Mouse (Mus musculus): ENCODE measurements around the gene Col5a1. TPM values are rescaled to one million over a fixed set of nuclear protein-coding genes. Genes with fewer than 3 reads are reported as not detected.

The Col5a1 gene
- polyA plus RNA-seq, 1 experiment from 2014 or later, result 47.7 TPM

DNA sequence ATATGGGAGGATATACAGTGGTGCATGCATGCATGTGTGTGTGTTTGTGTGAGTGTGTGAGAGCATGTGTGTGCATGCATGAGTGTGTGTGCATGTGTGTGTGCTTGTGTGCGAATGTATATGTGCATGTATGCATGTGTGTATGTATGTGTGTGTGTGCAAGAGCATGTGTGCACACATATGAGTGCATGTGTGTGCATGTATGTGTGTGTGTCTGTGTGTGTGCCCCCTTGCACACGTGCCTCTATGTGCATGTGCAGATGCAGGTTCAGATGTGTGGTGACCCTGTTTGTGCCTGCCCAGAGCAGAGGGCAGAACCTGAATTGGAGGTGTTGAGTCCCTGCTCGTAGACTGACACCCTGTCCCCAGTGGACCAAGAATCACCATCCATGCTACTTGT lies 24.3 kb downstream of the Col5a1 start:
- TF ChIP-seq EP300 (IDR thresholded peaks at IDR 0.05), result no peak
- TF ChIP-seq CTCF (IDR thresholded peaks at IDR 0.05), result no peak
- Histone ChIP-seq H3K27ac (ENCODE audit: low read length) (no peak overlapping the region), H3K9me3 (ENCODE audit: low read length) (no peaks in the 10 kb centered on the region), H3K4me2 (replicated peaks; ENCODE audit: low read depth, low read length) (no peak overlapping the region), H3K36me3 (ENCODE audit: insufficient read depth, low read length) (no peaks in the 10 kb centered on the region), H3K27me3 (replicated peaks; ENCODE audit: insufficient read depth, low read length) (no peaks in the 10 kb centered on the region), H3K4me3 (ENCODE audit: low read depth, low read length) (no peak overlapping the region), H3K9ac (replicated peaks; ENCODE audit: low read depth) (no peak overlapping the region), H3K4me1 (ENCODE audit: insufficient read depth, low read depth, low read length) (no peaks in the 10 kb centered on the region)
- no peak for DNase-seq (ENCODE audit: low spot score)
- WGBS, result 82% methylated on average over 3 of the region's 3 CpGs
- ATAC-seq, result no peak

DNA sequence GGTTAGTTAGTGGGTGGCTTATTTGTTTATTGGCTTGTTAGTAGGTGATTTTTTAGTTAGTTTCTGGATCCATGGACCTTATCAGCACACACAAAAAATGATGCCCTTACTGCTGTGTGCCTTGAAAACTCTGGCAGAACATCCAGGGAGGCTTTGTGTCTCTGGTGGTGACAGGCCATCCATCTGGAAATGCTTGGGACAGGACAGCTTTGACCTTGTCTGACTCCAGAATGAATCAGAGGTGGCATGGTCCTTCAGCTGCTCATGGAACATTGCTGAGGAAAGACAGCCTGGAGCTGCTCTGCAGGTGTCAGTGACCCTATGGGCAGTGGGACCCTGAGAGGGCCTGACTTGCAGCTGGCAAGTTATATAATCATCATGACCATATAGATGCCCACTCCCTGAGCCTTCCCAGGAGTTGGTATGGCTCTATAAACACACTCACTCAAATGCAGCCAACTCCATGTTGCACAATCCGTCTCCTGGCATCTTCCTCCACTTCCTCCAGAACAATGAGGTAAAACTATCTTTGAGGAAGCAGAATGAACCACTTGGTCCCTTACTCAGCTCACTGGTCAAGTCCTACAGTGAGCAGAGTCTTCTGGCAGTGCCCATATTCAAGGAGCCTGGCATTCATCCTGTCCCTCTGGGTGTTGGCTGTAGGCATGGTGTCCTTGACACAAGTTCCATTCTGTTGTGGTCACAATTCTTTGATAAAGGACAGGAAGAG lies 26.5 kb downstream of the Col5a1 start:
- WGBS, result 42% methylated on average over 1 of the region's 1 CpGs
- no peak overlapping the region for H3K9ac ChIP-seq (replicated peaks; ENCODE audit: low read depth)
- no peaks in the 10 kb centered on the region for H3K9me3 ChIP-seq (ENCODE audit: low read length)
- no peaks in the 10 kb centered on the region for H3K36me3 ChIP-seq (ENCODE audit: insufficient read depth, low read length)
- no peak overlapping the region for H3K27ac ChIP-seq (ENCODE audit: low read length)
- ATAC-seq (no peak), DNase-seq (ENCODE audit: low spot score) (no peak)
- no peak for TF ChIP-seq EP300 (IDR thresholded peaks at IDR 0.05)
- no peak for TF ChIP-seq CTCF (IDR thresholded peaks at IDR 0.05)
- no peaks in the 10 kb centered on the region for H3K27me3 ChIP-seq (replicated peaks; ENCODE audit: insufficient read depth, low read length)
- H3K4me1 ChIP-seq (ENCODE audit: insufficient read depth, low read depth, low read length), result no peaks in the 10 kb centered on the region
- no peak overlapping the region for H3K4me2 ChIP-seq (replicated peaks; ENCODE audit: low read depth, low read length)
- H3K4me3 ChIP-seq (ENCODE audit: low read depth, low read length), result no peak overlapping the region

DNA sequence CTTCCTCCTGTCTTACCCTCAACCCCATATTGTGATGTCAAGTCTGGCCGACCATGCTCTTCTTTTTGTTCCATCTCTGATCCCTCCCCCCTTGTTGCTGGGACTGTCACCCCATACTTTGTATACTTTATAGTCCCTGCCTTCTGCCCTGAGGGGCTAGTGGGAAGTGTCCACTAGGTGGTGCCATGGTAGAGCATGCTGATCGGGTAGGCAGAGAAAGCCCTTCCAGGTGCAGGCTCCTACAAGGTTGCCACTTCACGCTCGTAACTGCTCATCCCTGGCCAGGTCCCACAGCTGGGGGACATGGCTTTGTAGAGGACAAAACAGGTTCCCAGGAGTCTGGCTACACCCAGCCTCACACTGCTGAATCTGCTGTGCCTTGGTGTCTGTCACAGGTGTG lies 29.5 kb downstream of the Col5a1 start:
- H3K9me3 ChIP-seq (ENCODE audit: low read length), result no peaks in the 10 kb centered on the region
- no peak overlapping the region for H3K27ac ChIP-seq (ENCODE audit: low read length)
- H3K9ac ChIP-seq (replicated peaks; ENCODE audit: low read depth), result no peak overlapping the region
- TF ChIP-seq CTCF (IDR thresholded peaks at IDR 0.05) (peak; percentile 77), EP300 (IDR thresholded peaks at IDR 0.05) (no peak)
- no peaks in the 10 kb centered on the region for H3K4me1 ChIP-seq (ENCODE audit: insufficient read depth, low read depth, low read length)
- no peak overlapping the region for H3K4me3 ChIP-seq (ENCODE audit: low read depth, low read length)
- DNase-seq (ENCODE audit: low spot score) (peak; percentile 13), ATAC-seq (no peak; the same call in 1 of the 2 replicates)
- H3K4me2 ChIP-seq (replicated peaks; ENCODE audit: low read depth, low read length), result no peak overlapping the region
- WGBS, result 49% methylated on average over 4 of the region's 4 CpGs
- no peaks in the 10 kb centered on the region for H3K36me3 ChIP-seq (ENCODE audit: insufficient read depth, low read length)
- no peaks in the 10 kb centered on the region for H3K27me3 ChIP-seq (replicated peaks; ENCODE audit: insufficient read depth, low read length)

DNA sequence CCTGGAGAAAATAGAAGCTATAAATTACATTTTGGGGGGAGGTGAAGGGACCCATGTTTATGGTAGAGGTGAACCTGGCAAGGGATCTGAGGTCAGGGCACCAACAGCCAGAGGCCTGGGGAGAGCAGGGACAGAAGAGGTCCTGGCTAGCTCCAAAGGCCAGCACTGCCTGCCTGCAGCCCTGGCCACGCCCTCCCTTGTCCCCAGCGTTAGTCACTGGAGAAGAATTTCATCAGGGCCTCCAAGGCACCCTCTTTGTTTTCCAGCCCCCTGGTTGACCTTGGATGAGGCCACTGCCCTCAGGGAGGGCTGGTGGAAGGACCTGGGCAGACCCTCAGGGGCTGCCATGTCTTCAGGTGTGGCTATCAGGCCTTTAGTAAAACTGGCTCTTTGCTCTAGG lies 30.1 kb downstream of the Col5a1 start:
- no peaks in the 10 kb centered on the region for H3K27me3 ChIP-seq (replicated peaks; ENCODE audit: insufficient read depth, low read length)
- H3K27ac ChIP-seq (ENCODE audit: low read length), result no peak overlapping the region
- no peaks in the 10 kb centered on the region for H3K4me1 ChIP-seq (ENCODE audit: insufficient read depth, low read depth, low read length)
- ATAC-seq (peak; percentile 63), DNase-seq (ENCODE audit: low spot score) (peak; percentile 57)
- TF ChIP-seq EP300 (IDR thresholded peaks at IDR 0.05) (no peak), CTCF (IDR thresholded peaks at IDR 0.05) (no peak)
- H3K36me3 ChIP-seq (ENCODE audit: insufficient read depth, low read length), result no peaks in the 10 kb centered on the region
- H3K4me3 ChIP-seq (ENCODE audit: low read depth, low read length), result no peak overlapping the region
- H3K9me3 ChIP-seq (ENCODE audit: low read length), result no peaks in the 10 kb centered on the region
- H3K4me2 ChIP-seq (replicated peaks; ENCODE audit: low read depth, low read length), result no peak overlapping the region
- H3K9ac ChIP-seq (replicated peaks; ENCODE audit: low read depth), result no peak overlapping the region
- WGBS, result 33% methylated on average over 2 of the region's 2 CpGs

DNA sequence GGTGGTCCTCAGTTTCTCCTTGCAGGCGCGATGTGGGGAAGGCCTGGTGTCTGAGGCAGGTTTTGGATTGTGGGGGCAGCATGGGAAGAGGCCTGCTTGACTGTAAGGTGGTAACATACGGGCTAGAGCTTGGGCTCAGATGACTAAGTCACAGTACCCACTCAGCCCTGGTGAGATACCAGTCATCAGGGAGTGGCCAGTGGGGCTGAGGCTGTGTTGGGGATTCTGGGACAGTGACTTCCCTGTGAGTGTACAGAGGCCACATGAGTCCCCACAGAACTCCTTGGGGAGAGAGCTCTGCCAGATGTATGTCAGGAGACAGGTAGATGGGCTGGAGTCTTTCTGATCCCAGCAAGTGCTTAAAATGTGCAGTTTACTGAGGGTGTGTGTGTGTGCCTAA lies 31.0 kb downstream of the Col5a1 start:
- Histone ChIP-seq H3K36me3 (ENCODE audit: insufficient read depth, low read length) (no peaks in the 10 kb centered on the region), H3K9me3 (ENCODE audit: low read length) (no peaks in the 10 kb centered on the region), H3K4me1 (ENCODE audit: insufficient read depth, low read depth, low read length) (no peaks in the 10 kb centered on the region), H3K27ac (ENCODE audit: low read length) (no peak overlapping the region), H3K27me3 (replicated peaks; ENCODE audit: insufficient read depth, low read length) (no peaks in the 10 kb centered on the region), H3K4me2 (replicated peaks; ENCODE audit: low read depth, low read length) (no peak overlapping the region), H3K9ac (replicated peaks; ENCODE audit: low read depth) (no peak overlapping the region), H3K4me3 (ENCODE audit: low read depth, low read length) (no peak overlapping the region)
- no peak for DNase-seq (ENCODE audit: low spot score)
- TF ChIP-seq CTCF (IDR thresholded peaks at IDR 0.05) (no peak), EP300 (IDR thresholded peaks at IDR 0.05) (no peak)
- WGBS, result 92% methylated on average over 3 of the region's 3 CpGs
- no peak for ATAC-seq

DNA sequence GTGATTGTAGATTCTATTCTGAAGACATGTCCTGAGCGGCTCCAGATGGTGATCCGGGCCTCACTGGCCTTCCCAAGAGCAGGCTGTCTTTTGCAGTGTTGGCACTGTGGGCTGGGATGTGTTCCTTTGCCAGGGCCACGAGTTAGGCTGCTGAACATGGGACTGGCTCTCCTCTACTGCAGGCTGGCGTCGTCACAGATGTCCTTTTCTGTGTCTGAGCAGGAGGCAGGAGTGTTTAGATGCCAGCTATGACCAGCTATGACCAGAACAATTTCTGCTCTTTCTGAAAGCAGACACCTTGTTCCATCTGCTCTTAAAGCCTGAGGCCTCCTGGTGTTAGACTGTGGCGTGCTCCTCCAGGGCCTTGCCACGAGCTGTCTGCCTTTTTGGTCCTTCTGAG lies 31.9 kb downstream of the Col5a1 start:
- no peak overlapping the region for H3K9ac ChIP-seq (replicated peaks; ENCODE audit: low read depth)
- no peaks in the 10 kb centered on the region for H3K4me1 ChIP-seq (ENCODE audit: insufficient read depth, low read depth, low read length)
- H3K4me2 ChIP-seq (replicated peaks; ENCODE audit: low read depth, low read length), result no peak overlapping the region
- no peak for ATAC-seq
- H3K27ac ChIP-seq (ENCODE audit: low read length), result no peak overlapping the region
- no peak overlapping the region for H3K4me3 ChIP-seq (ENCODE audit: low read depth, low read length)
- DNase-seq (ENCODE audit: low spot score), result no peak
- TF ChIP-seq CTCF (IDR thresholded peaks at IDR 0.05), result peak; percentile 1; the same call in 1 of the 2 replicates
- no peak for TF ChIP-seq EP300 (IDR thresholded peaks at IDR 0.05)
- H3K9me3 ChIP-seq (ENCODE audit: low read length), result no peaks in the 10 kb centered on the region
- no peaks in the 10 kb centered on the region for H3K36me3 ChIP-seq (ENCODE audit: insufficient read depth, low read length)
- no peaks in the 10 kb centered on the region for H3K27me3 ChIP-seq (replicated peaks; ENCODE audit: insufficient read depth, low read length)
- WGBS, result 72% methylated on average over 7 of the region's 7 CpGs

Measured in lung, postnatal 0 days (tissue).